Mouse (Mus musculus) E14TG2a.4 (cell line): ENCODE data around the gene Ints11.

Experiments
- CTCF ChIP-seq: conservative IDR thresholded peaks from 2 replicates; pipeline ENCODE4 v1.5.1; 2014; ENCODE audit warnings: low read length
- NANOG ChIP-seq: IDR thresholded peaks from 2 replicates; pipeline ENCODE4 v1.6.1; 2014; ENCODE audit warnings: borderline replicate concordance, low read length, mixed read lengths
- POU5F1 ChIP-seq: IDR thresholded peaks from 2 replicates; pipeline ENCODE4 v1.6.1; 2014; ENCODE audit warnings: low read length, borderline replicate concordance

GRCm38 (mm10) chr4:155868614-155869298 lies 590 bp upstream of the Ints11 start:
- TF ChIP-seq CTCF: no peak
- TF ChIP-seq NANOG: no peak
- TF ChIP-seq POU5F1: no peak
